Mouse (Mus musculus) intestine, postnatal 0 days (tissue): Measurements from ENCODE around the gene Rpl36al. TPM values are rescaled to one million over a fixed set of nuclear protein-coding genes. Genes with fewer than 3 reads are reported as not detected.
"Not testable (repeated sequence)": the region's sequence is repeated elsewhere in the genome, so short reads cannot be mapped to it uniquely, and the experiment has no call there.

Experiments used
- ATAC-seq: fragments of 200-750 bp; cut with Nextera tagmentation; 2 replicates; pipeline ENCODE4 v1.8.0; 2017; ENCODE audit warnings: mild to moderate bottlenecking, moderate TSS enrichment, moderate library complexity
- H3K27ac ChIP-seq: fragments of 300-500 bp; sonication (generic); 2 replicates; pipeline ENCODE4 v1.5.1; 2014; ENCODE audit warnings: mild to moderate bottlenecking, low read depth, low read length, moderate library complexity
- H3K27me3 ChIP-seq: fragments of 300-500 bp; sonication (generic); replicated peaks from 2 replicates; pipeline ENCODE4 v1.6.1; 2014; ENCODE audit warnings: low read length, mixed read lengths; ENCODE audit not compliant: control insufficient read depth, insufficient read depth
- H3K36me3 ChIP-seq: fragments of 300-500 bp; sonication (generic); 2 replicates; pipeline ENCODE4 v1.6.1; 2014; ENCODE audit warnings: mild to moderate bottlenecking, moderate library complexity; ENCODE audit not compliant: control insufficient read depth, insufficient read depth
- H3K4me1 ChIP-seq: fragments of 300-500 bp; sonication (generic); replicated peaks from 2 replicates; pipeline ENCODE4 v1.6.1; 2014; ENCODE audit warnings: antibody characterized with exemption, low read length, mixed read lengths; ENCODE audit not compliant: control insufficient read depth, insufficient read depth
- H3K4me2 ChIP-seq: fragments of 300-500 bp; sonication (generic); replicated peaks from 2 replicates; pipeline ENCODE4 v1.6.1; 2014; ENCODE audit warnings: low read depth, mild to moderate bottlenecking, moderate library complexity
- H3K4me3 ChIP-seq: fragments of 300-500 bp; sonication (generic); 2 replicates; pipeline ENCODE4 v1.5.1; 2014; ENCODE audit warnings: low read depth, low read length
- H3K9ac ChIP-seq: fragments of 300-500 bp; sonication (generic); 2 replicates; pipeline ENCODE4 v1.6.1; 2014; ENCODE audit warnings: mild to moderate bottlenecking, low read depth, low read length
- H3K9me3 ChIP-seq: fragments of 300-500 bp; sonication (generic); 2 replicates; pipeline ENCODE4 v1.6.1; 2016; ENCODE audit warnings: mixed run types; ENCODE audit not compliant: control insufficient read depth
- CTCF ChIP-seq: sonication (generic); IDR thresholded peaks from 2 replicates; pipeline ENCODE4 v1.5.1; 2016; ENCODE audit warnings: low read depth, mild to moderate bottlenecking, control low read depth, antibody characterized with exemption, moderate library complexity
- WGBS: fragments of 180-500 bp; shearing (Covaris S2); extraction: QIAGEN DNeasy Blood & Tissue Kit; methylation state at CpG from one replicate; pipeline ENCODE4 v1.1.7; 2014; 5-methylcytosine and 5-hydroxymethylcytosine counted together
- polyA plus RNA-seq: library from polyadenylated mRNA; unstranded; fragments of >200 nt; fragmentation: Nextera tagmentation; extraction: Ambion mirVana; gene quantifications from 2 replicates; pipeline ENCODE4 v1.2.1, GENCODE M21; 2015

The Rpl36al gene
- polyA plus RNA-seq, 1 experiment from 2014 or later: 628 TPM

DNA sequence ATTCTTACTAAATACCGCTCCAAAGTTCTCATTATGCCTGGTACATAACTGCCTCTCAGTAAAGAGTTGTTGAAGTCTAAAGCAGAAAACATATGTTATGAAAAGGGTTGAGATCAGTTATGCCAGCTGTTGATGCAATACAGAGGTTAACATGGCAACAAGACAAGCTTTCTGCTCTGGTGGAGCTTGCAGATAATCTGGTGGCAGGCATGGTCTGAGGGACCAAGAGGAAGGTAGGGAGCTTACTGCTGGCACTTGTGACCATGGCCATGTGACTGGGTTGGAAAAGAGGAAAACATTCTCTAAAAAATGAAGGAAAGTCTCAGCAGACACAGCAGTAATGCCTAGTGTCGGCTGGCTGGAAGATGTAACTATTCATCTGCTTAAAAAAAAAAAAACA is 12.6 kb downstream of the Rpl36al start:
- no peaks in the 10 kb centered on the region; the same call in 1 of the 2 replicates for H3K36me3 ChIP-seq
- H3K27me3 ChIP-seq: no peaks in the 10 kb centered on the region
- H3K27ac ChIP-seq: no peak overlapping the region
- H3K4me3 ChIP-seq: no peak overlapping the region
- H3K4me2 ChIP-seq: no peak overlapping the region
- WGBS: 96% methylated on average over 2 of the region's 2 CpGs
- no peak for TF ChIP-seq CTCF
- no peaks in the 10 kb centered on the region for H3K4me1 ChIP-seq
- no peak overlapping the region for H3K9ac ChIP-seq
- H3K9me3 ChIP-seq: no peaks in the 10 kb centered on the region
- ATAC-seq: no peak

DNA sequence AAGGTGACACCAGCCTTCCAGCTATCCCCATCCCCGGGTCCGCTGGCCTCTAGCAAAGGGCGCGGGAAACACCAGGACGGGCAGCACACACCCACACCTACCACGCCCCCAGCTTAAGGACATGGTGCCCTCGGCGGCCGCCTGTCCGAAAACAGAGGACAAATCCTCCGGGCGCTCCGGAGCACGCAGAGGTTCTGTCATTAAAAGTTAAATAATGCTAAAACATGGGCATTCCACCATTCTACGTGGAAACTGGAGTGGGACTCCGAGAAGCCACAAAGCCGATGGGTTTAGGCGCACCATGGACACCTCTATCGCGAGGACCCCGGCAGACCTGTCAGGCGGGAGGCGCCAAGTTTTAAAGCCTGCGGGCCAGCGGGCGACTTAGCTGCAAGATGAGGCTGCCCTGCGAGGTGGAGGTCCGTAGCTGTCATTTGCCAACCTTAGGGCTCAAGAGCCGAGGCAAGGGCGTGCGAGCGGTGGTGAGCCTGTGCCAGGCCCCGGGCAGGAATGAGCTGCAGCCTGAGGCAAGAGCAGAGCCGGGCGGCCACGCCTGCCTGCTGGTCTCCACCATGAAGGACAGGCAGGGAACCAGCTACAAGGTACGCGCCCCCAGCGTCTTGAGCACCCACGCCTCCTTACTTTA is 15.3 kb downstream of the Rpl36al start, which contains the start of gene Lrr1:
Gene Lrr1, plus strand, starts transcription at position 354 of the 646 bp plus-strand sequence.
- Histone ChIP-seq H3K27me3 (no peaks in the 10 kb centered on the region), H3K4me3 (peak within 1 kb of the TSS; percentile 78), H3K9me3 (no peaks in the 10 kb centered on the region), H3K9ac (peak within 1 kb of the TSS; percentile 68), H3K36me3 (no peaks in the 10 kb centered on the region), H3K4me1 (no peaks in the 10 kb centered on the region), H3K4me2 (peak within 1 kb of the TSS; percentile 94), H3K27ac (no peak within 1 kb of the TSS)
- 0 out of 2 replicates have a peak, but pooled peaks have one; percentile 11 for TF ChIP-seq CTCF
- peak; percentile 91 for ATAC-seq
- WGBS: under 1% methylated on average over 40 of the region's 40 CpGs

DNA sequence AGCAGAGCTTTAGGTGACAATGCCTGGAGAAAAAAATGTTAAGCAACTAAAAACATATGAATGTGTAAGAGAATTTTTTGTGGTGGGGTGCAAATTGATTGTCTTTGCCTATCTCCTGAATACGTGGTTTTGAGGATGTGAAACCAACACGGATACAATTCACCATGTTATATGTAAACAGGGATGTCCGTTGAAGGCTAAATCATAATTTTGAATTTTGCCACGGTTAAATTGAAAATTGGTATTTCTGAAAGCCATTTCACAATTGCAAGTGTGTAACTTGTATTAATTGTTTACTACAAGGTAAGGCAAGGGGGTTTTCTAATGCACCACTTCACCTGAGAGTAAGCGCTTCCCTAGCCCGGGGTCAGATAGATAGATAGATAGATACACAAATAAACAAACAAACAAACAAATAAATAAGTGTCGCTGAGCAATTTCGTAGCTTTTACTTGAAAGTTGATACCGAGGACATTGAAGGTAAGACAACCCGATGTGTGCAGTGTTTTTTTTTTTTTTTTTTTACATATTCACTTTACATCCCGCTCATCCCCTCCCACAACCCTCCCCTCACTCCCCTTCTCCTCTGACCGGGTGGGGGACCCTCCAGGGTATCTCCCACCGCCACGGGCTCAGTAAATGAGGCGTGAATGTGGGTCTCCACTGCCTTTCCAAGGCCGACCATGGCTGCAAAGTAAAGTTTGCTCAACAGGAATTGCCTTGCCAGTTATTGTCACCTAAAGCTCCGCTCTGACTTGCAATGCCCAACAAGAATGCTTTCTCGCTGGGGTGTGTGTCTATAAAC is 16.0 kb downstream of the Rpl36al start:
- peak overlapping the region; percentile 94 for H3K4me2 ChIP-seq
- no peak for TF ChIP-seq CTCF
- ATAC-seq: 0 out of 2 replicates have a peak, but pooled peaks have one; percentile 11
- H3K4me1 ChIP-seq: no peaks in the 10 kb centered on the region
- peak overlapping the region; percentile 78 for H3K4me3 ChIP-seq
- H3K9ac ChIP-seq: peak overlapping the region; percentile 68
- 10% methylated on average over 18 of the region's 18 CpGs for WGBS
- H3K9me3 ChIP-seq: no peaks in the 10 kb centered on the region
- no peaks in the 10 kb centered on the region for H3K36me3 ChIP-seq
- H3K27ac ChIP-seq: no peak overlapping the region
- no peaks in the 10 kb centered on the region for H3K27me3 ChIP-seq

DNA sequence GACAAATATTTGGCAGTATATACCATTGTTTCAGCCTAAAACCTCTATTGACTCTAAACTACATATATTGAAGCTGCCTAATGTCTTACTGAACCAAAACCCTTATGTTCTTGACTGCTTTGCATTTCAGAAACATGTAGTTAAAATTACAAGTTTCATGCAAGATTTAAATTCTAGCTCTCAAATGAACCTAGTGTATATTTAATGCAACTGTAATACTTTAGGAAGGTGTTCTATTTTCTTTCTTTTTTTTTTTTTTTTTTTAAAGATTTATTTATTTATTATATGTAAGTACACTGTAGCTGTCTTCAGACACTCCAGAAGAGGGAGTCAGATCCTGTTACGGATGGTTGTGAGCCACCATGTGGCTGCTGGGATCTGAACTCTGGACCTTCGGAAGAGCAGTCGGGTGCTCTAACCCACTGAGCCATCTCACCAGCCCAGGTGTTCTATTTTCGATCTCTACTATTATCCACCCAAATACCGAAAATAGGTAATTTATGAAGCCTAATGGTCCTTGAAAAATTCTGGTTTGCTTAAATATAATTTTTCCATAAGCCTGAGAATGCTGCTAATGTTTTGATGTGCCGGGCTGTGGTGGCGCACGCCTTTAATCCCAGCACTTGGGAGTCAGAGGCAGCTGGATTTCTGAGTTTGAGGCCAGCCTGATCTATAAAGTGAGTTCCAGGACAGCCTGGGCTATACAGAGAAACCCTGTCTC is 16.9 kb downstream of the Rpl36al start:
- not testable (repeated sequence) for H3K4me1 ChIP-seq, H3K36me3 ChIP-seq, H3K4me3 ChIP-seq, H3K27me3 ChIP-seq, H3K9ac ChIP-seq, ATAC-seq, H3K27ac ChIP-seq, H3K9me3 ChIP-seq, H3K4me2 ChIP-seq
- 74% methylated on average over 8 of the region's 8 CpGs for WGBS

DNA sequence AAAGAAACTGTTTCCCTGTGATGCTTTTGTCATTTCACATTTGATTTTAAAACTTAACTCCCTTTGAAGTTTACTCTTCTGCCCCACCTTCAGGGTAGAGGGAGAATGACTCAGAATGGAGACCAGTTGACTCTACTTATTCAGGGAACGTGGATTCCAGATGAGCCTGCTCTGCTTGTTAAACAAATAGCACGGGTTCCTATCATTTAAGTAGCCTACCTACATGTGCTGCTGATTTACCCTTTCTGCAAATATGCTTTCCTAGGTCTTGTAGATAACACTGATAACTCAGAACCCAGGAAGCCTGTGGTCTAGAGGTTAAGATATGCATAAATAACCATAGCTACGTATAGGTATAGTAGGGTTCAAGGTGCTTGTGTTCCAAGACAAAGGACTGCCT is 19.0 kb downstream of the Rpl36al start:
- Histone ChIP-seq H3K4me1 (no peaks in the 10 kb centered on the region), H3K27ac (no peak overlapping the region), H3K4me3 (no peak overlapping the region), H3K4me2 (no peak overlapping the region), H3K9ac (no peak overlapping the region), H3K36me3 (no peaks in the 10 kb centered on the region), H3K27me3 (no peaks in the 10 kb centered on the region), H3K9me3 (no peaks in the 10 kb centered on the region)
- 25% methylated on average over 3 of the region's 3 CpGs for WGBS
- TF ChIP-seq CTCF: no peak
- no peak for ATAC-seq

DNA sequence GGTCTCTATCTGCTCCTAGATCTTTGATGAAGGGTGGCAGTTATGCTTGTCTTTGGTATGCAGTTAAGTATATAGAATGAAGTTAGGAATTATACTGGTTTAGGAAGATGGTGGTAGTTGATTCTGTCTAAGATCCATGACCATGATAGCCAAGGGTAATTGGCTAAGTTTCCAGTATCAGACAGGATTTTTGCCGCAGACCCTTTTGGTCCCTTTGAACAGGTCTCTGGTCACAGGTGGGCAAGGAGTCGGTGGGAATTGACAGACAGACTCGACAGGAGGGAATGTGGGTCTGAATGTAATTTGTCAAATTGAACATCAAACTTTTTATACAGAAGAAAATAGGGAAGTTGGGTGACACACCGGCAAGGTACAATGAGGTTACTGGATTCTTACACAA is 20.3 kb downstream of the Rpl36al start:
- 84% methylated on average over 4 of the region's 4 CpGs for WGBS
- not testable (repeated sequence) for H3K27me3 ChIP-seq, H3K9ac ChIP-seq, H3K4me3 ChIP-seq, H3K4me1 ChIP-seq, H3K9me3 ChIP-seq, H3K36me3 ChIP-seq, ATAC-seq, H3K27ac ChIP-seq, H3K4me2 ChIP-seq

DNA sequence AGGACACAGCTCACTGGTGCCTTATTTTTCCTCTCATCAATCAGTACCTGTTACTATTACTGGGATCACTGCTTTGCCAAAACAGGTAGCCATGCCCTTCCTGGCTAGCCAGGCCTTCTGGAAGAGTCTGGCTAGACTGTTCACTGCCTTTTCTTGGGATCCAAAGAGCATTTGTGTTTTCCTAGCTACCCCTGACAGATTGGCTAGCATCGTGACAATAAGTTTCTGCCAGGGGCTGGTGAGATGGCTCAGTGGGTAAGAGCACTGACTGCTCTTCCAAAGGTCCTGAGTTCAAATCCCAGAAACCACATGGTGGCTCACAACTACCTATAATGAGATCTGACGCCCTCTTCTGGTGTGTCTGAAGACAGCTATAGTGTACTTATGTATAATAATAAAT is 23.2 kb downstream of the Rpl36al start:
- not testable (repeated sequence) for H3K4me3 ChIP-seq, ATAC-seq, H3K4me2 ChIP-seq, H3K9ac ChIP-seq, H3K4me1 ChIP-seq, H3K27me3 ChIP-seq, H3K9me3 ChIP-seq, H3K27ac ChIP-seq
- H3K36me3 ChIP-seq: peaks cover 12% of the 10 kb centered on the region; the same call in 1 of the 2 replicates
- WGBS: 82% methylated on average over 2 of the region's 2 CpGs
